Mouse (Mus musculus) C2C12 (cell line): ENCODE measurements at regions not wholly inside any gene's neighbourhood (a gene's known extent, or its start where the extent isn't known, plus 50 kb on each side); places are given as distances from the start of the nearest gene placed in this dataset.

Experiments used
- H3K27me3 ChIP-seq: one replicate; pipeline ENCODE4 v1.6.1; 2011; ENCODE audit not compliant: control insufficient read depth, insufficient read depth, insufficient read length
- H3K36me3 ChIP-seq: one replicate; pipeline ENCODE4 v1.6.1; 2011; ENCODE audit not compliant: control insufficient read depth, insufficient read depth
- H3K4me3 ChIP-seq: one replicate; pipeline ENCODE4 v1.5.1; 2011; ENCODE audit warnings: mild to moderate bottlenecking, control low read depth; ENCODE audit not compliant: poor library complexity, insufficient read depth, severe bottlenecking
- H3K79me2 ChIP-seq: one replicate; pipeline ENCODE4 v1.6.1; 2011; ENCODE audit not compliant: control insufficient read depth, insufficient read depth
- H3K79me3 ChIP-seq: one replicate; pipeline ENCODE4 v1.6.1; 2011; ENCODE audit warnings: low read depth, control low read depth
- H3ac ChIP-seq: one replicate; pipeline ENCODE3; 2011; ENCODE audit warnings: low read depth; ENCODE audit not compliant: control insufficient read depth, insufficient read length
- CEBPB ChIP-seq: IDR thresholded peaks from one replicate; pipeline ENCODE4 v1.6.1; 2011; ENCODE audit warnings: low read depth, mild to moderate bottlenecking, control low read depth, moderate library complexity
- CTCF ChIP-seq: IDR thresholded peaks from one replicate; pipeline ENCODE4 v1.5.1; 2011; ENCODE audit not compliant: control insufficient read depth, insufficient read depth, insufficient read length
- FOSL1 ChIP-seq: IDR thresholded peaks from one replicate; pipeline ENCODE4 v1.8.0; 2011; ENCODE audit warnings: mild to moderate bottlenecking, low read length; ENCODE audit not compliant: poor library complexity, insufficient read depth, severe bottlenecking
- MAX ChIP-seq: IDR thresholded peaks from one replicate; pipeline ENCODE4 v1.6.1; 2011; ENCODE audit warnings: mild to moderate bottlenecking, control low read depth
- MYOD1 ChIP-seq: IDR thresholded peaks from one replicate; pipeline ENCODE4 v1.6.1; 2011; ENCODE audit warnings: low read depth; ENCODE audit not compliant: control insufficient read depth, insufficient read length
- MYOG ChIP-seq: IDR thresholded peaks from one replicate; pipeline ENCODE4 v1.6.1; 2011; ENCODE audit not compliant: control insufficient read depth, insufficient read length; ENCODE audit errors: extremely low read depth
- USF1 ChIP-seq: IDR thresholded peaks from one replicate; pipeline ENCODE4 v1.6.1; 2011; ENCODE audit warnings: low read depth, mild to moderate bottlenecking, control low read depth, moderate library complexity

GRCm38 (mm10) chr4:34214346-34214745 lies 164.4 kb upstream of the Spaca1 start:
- no peaks in the 10 kb centered on the region for H3K79me3 ChIP-seq
- no peaks in the 10 kb centered on the region for H3K36me3 ChIP-seq
- no peak overlapping the region for H3ac ChIP-seq
- TF ChIP-seq CEBPB (no peak), CTCF (no peak), MYOG (no peak), MYOD1 (no peak), FOSL1 (no peak), USF1 (no peak), MAX (no peak)
- no peaks in the 10 kb centered on the region for H3K79me2 ChIP-seq
- H3K4me3 ChIP-seq, result no peak overlapping the region
- H3K27me3 ChIP-seq, result no peaks in the 10 kb centered on the region

- H3K36me3 ChIP-seq, result no peaks in the 10 kb centered on the region
- H3K79me3 ChIP-seq, result no peaks in the 10 kb centered on the region
- H3K27me3 ChIP-seq, result no peaks in the 10 kb centered on the region
- no peak overlapping the region for H3K4me3 ChIP-seq
- TF ChIP-seq MAX (no peak), MYOD1 (peak; percentile 95), CTCF (no peak), CEBPB (no peak), USF1 (no peak), MYOG (no peak), FOSL1 (peak; percentile 68)
- H3K79me2 ChIP-seq, result no peaks in the 10 kb centered on the region
- no peak overlapping the region for H3ac ChIP-seq
Measured at GRCm38 (mm10) chr4:34221915-34222314, 171.9 kb upstream of the Spaca1 start.

DNA sequence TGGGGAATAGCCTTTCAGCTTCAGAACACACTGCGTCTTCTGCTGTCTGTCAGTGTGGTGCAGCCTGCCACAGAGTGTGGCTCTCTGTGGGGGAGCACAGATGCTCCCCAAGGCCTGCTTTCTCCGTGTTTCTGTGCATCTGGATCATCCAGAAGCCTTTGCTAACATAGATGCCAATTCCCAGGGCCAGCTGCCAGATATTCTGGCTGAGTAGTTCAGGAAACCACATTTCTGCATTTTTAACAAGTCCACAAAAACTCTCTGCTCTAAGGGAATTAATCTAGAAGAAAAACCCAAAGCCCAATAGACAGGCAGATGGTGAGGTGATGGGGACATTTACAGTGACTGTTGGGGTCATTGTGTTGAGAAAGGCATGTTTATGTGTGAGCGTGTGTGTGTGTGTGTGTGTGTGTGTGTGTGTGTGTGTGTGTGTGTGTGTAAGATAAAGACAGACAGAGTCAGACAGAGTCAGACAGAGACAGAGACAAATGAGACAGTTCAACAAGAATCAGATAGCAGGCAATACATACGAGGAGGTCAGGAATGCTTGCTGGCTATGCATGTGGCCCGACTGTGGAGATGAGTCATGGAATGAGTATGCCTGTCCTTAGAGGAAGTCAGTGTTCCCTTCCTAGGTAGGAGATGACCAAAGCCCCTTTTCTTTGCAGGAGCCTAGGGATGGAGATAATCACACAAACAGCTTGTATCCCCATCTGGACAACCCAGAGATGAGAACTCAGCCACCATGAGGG lies 176.3 kb upstream of the Spaca1 start:
- Histone ChIP-seq H3K79me2 (no peaks in the 10 kb centered on the region), H3K4me3 (no peak overlapping the region), H3K27me3 (no peaks in the 10 kb centered on the region), H3ac (no peak overlapping the region), H3K79me3 (no peaks in the 10 kb centered on the region), H3K36me3 (no peaks in the 10 kb centered on the region)
- TF ChIP-seq CEBPB, result no peak
- peak; percentile 73 for TF ChIP-seq MYOD1
- TF ChIP-seq MAX, result peak; percentile 49
- TF ChIP-seq FOSL1, result peak; percentile 55
- TF ChIP-seq CTCF, result no peak

DNA sequence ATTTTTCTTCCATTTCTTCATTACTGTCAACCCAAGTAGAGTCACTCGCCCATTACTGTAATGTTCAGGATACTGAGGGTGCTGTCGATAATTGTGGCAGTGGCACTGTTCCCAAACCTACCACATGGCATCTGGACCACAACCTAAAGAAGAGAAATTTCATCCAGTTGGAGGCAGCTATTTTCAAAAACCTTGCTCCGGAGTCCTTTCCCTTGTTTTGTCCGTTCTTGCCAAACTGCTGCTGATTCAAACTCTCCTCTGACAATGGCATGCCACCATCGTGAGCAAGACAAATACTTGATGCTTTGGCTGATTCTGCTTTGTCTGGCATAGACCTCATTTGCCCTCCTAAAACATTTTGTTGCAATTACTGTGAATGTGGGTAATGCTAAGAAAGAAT lies 176.9 kb upstream of the Spaca1 start:
- Histone ChIP-seq H3K27me3 (no peaks in the 10 kb centered on the region), H3ac (no peak overlapping the region), H3K4me3 (no peak overlapping the region), H3K36me3 (no peaks in the 10 kb centered on the region), H3K79me3 (no peaks in the 10 kb centered on the region), H3K79me2 (no peaks in the 10 kb centered on the region)
- TF ChIP-seq CEBPB, result peak; percentile 19
- TF ChIP-seq USF1, result no peak
- no peak for TF ChIP-seq MYOD1
- no peak for TF ChIP-seq CTCF
- TF ChIP-seq FOSL1, result no peak
- TF ChIP-seq MAX, result peak; percentile 53
- no peak for TF ChIP-seq MYOG

- Histone ChIP-seq H3K79me3 (no peaks in the 10 kb centered on the region), H3K4me3 (no peak overlapping the region), H3ac (no peak overlapping the region), H3K36me3 (no peaks in the 10 kb centered on the region), H3K27me3 (no peaks in the 10 kb centered on the region), H3K79me2 (no peaks in the 10 kb centered on the region)
- TF ChIP-seq USF1 (no peak), MYOD1 (no peak), CTCF (no peak), MYOG (no peak), MAX (no peak), FOSL1 (no peak), CEBPB (no peak)
Measured at GRCm38 (mm10) chr4:34227611-34228010, 177.6 kb upstream of the Spaca1 start.

DNA sequence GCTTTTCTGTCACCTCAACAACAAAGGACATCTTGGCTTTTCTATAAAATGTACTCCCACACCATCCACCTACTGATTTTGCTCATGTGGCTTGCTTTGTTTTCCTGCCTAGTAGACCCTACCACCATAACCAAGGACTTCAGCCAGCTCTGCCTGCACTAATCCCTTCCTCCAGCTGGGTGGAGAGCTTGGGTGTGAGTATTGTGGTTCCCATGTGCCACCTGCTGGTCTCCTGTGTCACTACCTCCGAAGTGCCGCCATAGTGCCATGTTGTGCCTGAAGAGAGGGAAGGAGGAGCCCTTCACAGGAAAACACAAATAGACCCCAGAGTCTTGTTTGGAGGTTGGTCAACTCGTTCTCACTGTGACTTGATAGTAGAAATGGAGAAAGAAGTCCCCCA lies 181.3 kb upstream of the Spaca1 start:
- Histone ChIP-seq H3K36me3 (no peaks in the 10 kb centered on the region), H3ac (no peak overlapping the region), H3K79me2 (no peaks in the 10 kb centered on the region), H3K4me3 (no peak overlapping the region), H3K79me3 (no peaks in the 10 kb centered on the region), H3K27me3 (no peaks in the 10 kb centered on the region)
- no peak for TF ChIP-seq MYOG
- peak; percentile 79 for TF ChIP-seq CTCF
- TF ChIP-seq FOSL1, result no peak
- no peak for TF ChIP-seq CEBPB
- TF ChIP-seq MYOD1, result no peak
- TF ChIP-seq MAX, result peak; percentile 38
- TF ChIP-seq USF1, result no peak
